Mouse (Mus musculus): ENCODE data around the gene Olfr812. TPM values are rescaled to one million over a fixed set of nuclear protein-coding genes. Genes with fewer than 3 reads are reported as not detected.
"Not testable (repeated sequence)": the region's sequence is repeated elsewhere in the genome, so short reads cannot be mapped to it uniquely, and the experiment has no call there.

Gene Olfr812
- not detected in 2 replicates for polyA plus RNA-seq (2014; fragmentation: Nextera tagmentation; extraction: Ambion mirVana)

GRCm38 (mm10) chr10:129845994-129846393, at the start of gene Olfr812:
Olfr812 (minus strand) TSS chr10:129846094.
- no peak within 1 kb of the TSS for H3K9ac ChIP-seq
- ATAC-seq (ENCODE audit: insufficient read depth): no peak
- TF ChIP-seq CTCF (IDR thresholded peaks at IDR 0.05; ENCODE audit: low read depth): no peak
- no peak within 1 kb of the TSS for H3K4me3 ChIP-seq (ENCODE audit: low read depth, low read length)
- H3K4me1 ChIP-seq (ENCODE audit: insufficient read depth): no peaks in the 10 kb centered on the region
- no peak within 1 kb of the TSS for H3K4me2 ChIP-seq
- no peak for DNase-seq
- WGBS: 27% methylated on average over 1 of the region's 1 CpGs
- H3K27me3 ChIP-seq (ENCODE audit: insufficient read depth, low read length): no peaks in the 10 kb centered on the region
- no peaks in the 10 kb centered on the region for H3K9me3 ChIP-seq (ENCODE audit: low read depth, low read length)
- H3K27ac ChIP-seq (ENCODE audit: low read depth): no peak within 1 kb of the TSS
- H3K36me3 ChIP-seq (ENCODE audit: insufficient read depth): no peaks in the 10 kb centered on the region

GRCm38 (mm10) chr10:129885934-129886333, 40.0 kb upstream of the Olfr812 start:
- Histone ChIP-seq H3K4me2 (no peak overlapping the region), H3K9ac (no peak overlapping the region), H3K9me3 (ENCODE audit: low read depth, low read length) (no peaks in the 10 kb centered on the region; the same call in 1 of the 2 replicates), H3K27me3 (ENCODE audit: insufficient read depth, low read length) (no peaks in the 10 kb centered on the region), H3K27ac (ENCODE audit: low read depth) (no peak overlapping the region), H3K4me3 (ENCODE audit: low read depth, low read length) (no peak overlapping the region), H3K4me1 (ENCODE audit: insufficient read depth) (no peaks in the 10 kb centered on the region), H3K36me3 (ENCODE audit: insufficient read depth) (no peaks in the 10 kb centered on the region)
- no peak for TF ChIP-seq CTCF (IDR thresholded peaks at IDR 0.05; ENCODE audit: low read depth)
- 95% methylated on average over 7 of the region's 7 CpGs for WGBS
- ATAC-seq (ENCODE audit: insufficient read depth) (no peak), DNase-seq (no peak)

GRCm38 (mm10) chr10:129885496-129885895, 39.6 kb upstream of the Olfr812 start:
- not testable (repeated sequence) for H3K9me3 ChIP-seq (ENCODE audit: low read depth, low read length); H3K27ac ChIP-seq (ENCODE audit: low read depth); H3K4me1 ChIP-seq (ENCODE audit: insufficient read depth); H3K9ac ChIP-seq; H3K4me3 ChIP-seq (ENCODE audit: low read depth, low read length); ATAC-seq (ENCODE audit: insufficient read depth); H3K27me3 ChIP-seq (ENCODE audit: insufficient read depth, low read length); DNase-seq; H3K4me2 ChIP-seq; H3K36me3 ChIP-seq (ENCODE audit: insufficient read depth)
- WGBS: 61% methylated on average over 6 of the region's 6 CpGs

GRCm38 (mm10) chr10:129879751-129880150, 33.9 kb upstream of the Olfr812 start, which contains the start of gene Olfr814:
Olfr814 (minus strand) TSS chr10:129879851.
- no CpG with 5 or more reads among the region's 1 CpGs for WGBS
- not testable (repeated sequence) for H3K9me3 ChIP-seq (ENCODE audit: low read depth, low read length); ATAC-seq (ENCODE audit: insufficient read depth); H3K27ac ChIP-seq (ENCODE audit: low read depth); DNase-seq; H3K36me3 ChIP-seq (ENCODE audit: insufficient read depth); H3K4me3 ChIP-seq (ENCODE audit: low read depth, low read length); H3K9ac ChIP-seq; H3K4me1 ChIP-seq (ENCODE audit: insufficient read depth); H3K27me3 ChIP-seq (ENCODE audit: insufficient read depth, low read length); H3K4me2 ChIP-seq

DNA sequence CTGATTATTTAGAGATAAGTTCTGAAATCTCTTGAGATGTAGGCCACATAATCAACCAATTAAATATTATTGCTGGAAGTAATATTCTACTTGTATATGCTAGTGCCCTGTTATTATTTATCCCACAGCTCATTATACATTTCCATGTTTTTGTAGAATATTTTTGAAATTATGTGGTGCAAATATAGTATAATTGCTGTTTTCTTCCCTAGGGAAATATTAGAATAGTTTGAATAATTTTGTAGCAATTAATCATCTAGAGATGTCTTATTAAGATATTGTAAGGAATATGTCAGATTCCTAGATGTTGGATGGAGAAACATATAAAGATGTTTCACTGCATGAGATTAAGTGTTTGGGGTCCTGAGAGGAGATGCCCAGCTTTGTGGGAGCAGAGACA, 9.2 kb upstream of the Olfr812 start, which contains the start of gene Olfr813:
Gene Olfr813 (plus strand): TSS at position 301 of the 400 bp plus-strand sequence.
- Histone ChIP-seq H3K9me3 (ENCODE audit: low read depth, low read length) (no peaks in the 10 kb centered on the region), H3K4me3 (ENCODE audit: low read depth, low read length) (no peak within 1 kb of the TSS), H3K36me3 (ENCODE audit: insufficient read depth) (no peaks in the 10 kb centered on the region), H3K27ac (ENCODE audit: low read depth) (no peak within 1 kb of the TSS), H3K27me3 (ENCODE audit: insufficient read depth, low read length) (no peaks in the 10 kb centered on the region), H3K4me2 (no peak within 1 kb of the TSS), H3K9ac (no peak within 1 kb of the TSS), H3K4me1 (ENCODE audit: insufficient read depth) (no peaks in the 10 kb centered on the region)
- DNase-seq (no peak), ATAC-seq (ENCODE audit: insufficient read depth) (no peak)
- no peak for TF ChIP-seq CTCF (IDR thresholded peaks at IDR 0.05; ENCODE audit: low read depth)

DNA sequence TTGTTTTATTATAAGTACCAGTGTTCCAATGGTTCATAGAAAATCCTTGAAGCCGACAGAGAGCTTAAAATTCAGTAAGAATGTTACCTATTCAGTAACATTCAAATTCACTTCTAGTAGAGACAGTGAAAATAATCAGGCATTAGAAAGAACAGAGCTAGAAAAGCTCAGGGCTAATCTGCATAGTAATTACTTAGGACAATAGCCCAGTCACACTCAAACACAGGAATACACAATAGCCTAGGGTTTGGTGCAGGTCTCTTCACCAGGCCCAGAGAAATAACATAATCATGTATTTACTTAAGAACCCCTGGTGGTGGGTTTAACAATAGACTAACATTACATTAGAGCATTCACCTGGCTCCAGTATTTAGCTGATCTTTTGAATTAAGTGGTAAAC, 1.4 kb upstream of the Olfr812 start:
- Histone ChIP-seq H3K27me3 (ENCODE audit: insufficient read depth, low read length) (no peaks in the 10 kb centered on the region), H3K4me1 (ENCODE audit: insufficient read depth) (no peaks in the 10 kb centered on the region), H3K9me3 (ENCODE audit: low read depth, low read length) (no peaks in the 10 kb centered on the region), H3K4me2 (no peak overlapping the region), H3K9ac (no peak overlapping the region), H3K27ac (ENCODE audit: low read depth) (no peak overlapping the region), H3K4me3 (ENCODE audit: low read depth, low read length) (no peak overlapping the region), H3K36me3 (ENCODE audit: insufficient read depth) (no peaks in the 10 kb centered on the region)
- TF ChIP-seq CTCF (IDR thresholded peaks at IDR 0.05; ENCODE audit: low read depth): no peak
- WGBS: 69% methylated on average over 1 of the region's 1 CpGs
- ATAC-seq (ENCODE audit: insufficient read depth) (no peak), DNase-seq (no peak)

GRCm38 (mm10) chr10:129804296-129804695, 41.6 kb downstream of the Olfr812 start, which contains the start of gene Olfr811:
Olfr811 (minus strand) TSS chr10:129804396.
- no peak within 1 kb of the TSS for H3K4me2 ChIP-seq
- WGBS: 80% methylated on average over 4 of the region's 4 CpGs
- no peak within 1 kb of the TSS for H3K27ac ChIP-seq (ENCODE audit: low read depth)
- no peak within 1 kb of the TSS for H3K9ac ChIP-seq
- H3K4me3 ChIP-seq (ENCODE audit: low read depth, low read length): no peak within 1 kb of the TSS
- no peak for ATAC-seq (ENCODE audit: insufficient read depth)
- H3K9me3 ChIP-seq (ENCODE audit: low read depth, low read length): no peaks in the 10 kb centered on the region
- H3K27me3 ChIP-seq (ENCODE audit: insufficient read depth, low read length): no peaks in the 10 kb centered on the region
- no peaks in the 10 kb centered on the region for H3K36me3 ChIP-seq (ENCODE audit: insufficient read depth)
- no peak for TF ChIP-seq CTCF (IDR thresholded peaks at IDR 0.05; ENCODE audit: low read depth)
- no peak for DNase-seq
- no peaks in the 10 kb centered on the region for H3K4me1 ChIP-seq (ENCODE audit: insufficient read depth)

DNA sequence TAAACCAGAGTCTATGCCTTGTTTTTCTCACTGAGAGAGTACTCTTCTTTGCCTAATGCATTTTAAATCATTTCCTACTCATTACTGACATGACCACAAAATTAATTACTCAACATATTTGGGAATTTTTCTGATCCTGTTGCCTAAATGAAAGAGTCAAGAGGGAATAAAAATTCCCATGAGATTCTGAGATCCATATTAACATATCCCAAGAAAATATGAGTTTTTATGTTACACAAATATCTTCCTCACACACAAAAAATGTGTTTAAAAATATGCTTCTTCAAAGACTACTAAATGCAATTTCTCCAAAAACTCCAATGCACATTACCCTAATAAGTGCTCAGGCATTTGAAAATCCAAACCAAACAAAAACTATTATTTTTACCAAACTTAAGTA, 51.1 kb downstream of the Olfr812 start, which contains the start of gene Olfr810:
Gene Olfr810 (minus strand): TSS at position 101 of the 400 bp plus-strand sequence.
- no peak for TF ChIP-seq CTCF (IDR thresholded peaks at IDR 0.05; ENCODE audit: low read depth)
- no peak within 1 kb of the TSS for H3K4me2 ChIP-seq
- no peak for ATAC-seq (ENCODE audit: insufficient read depth)
- no peak within 1 kb of the TSS for H3K9ac ChIP-seq
- H3K27ac ChIP-seq (ENCODE audit: low read depth): no peak within 1 kb of the TSS
- no peaks in the 10 kb centered on the region for H3K4me1 ChIP-seq (ENCODE audit: insufficient read depth)
- no peaks in the 10 kb centered on the region for H3K27me3 ChIP-seq (ENCODE audit: insufficient read depth, low read length)
- no peak for DNase-seq
- H3K4me3 ChIP-seq (ENCODE audit: low read depth, low read length): no peak within 1 kb of the TSS
- no peaks in the 10 kb centered on the region for H3K36me3 ChIP-seq (ENCODE audit: insufficient read depth)
- no peaks in the 10 kb centered on the region for H3K9me3 ChIP-seq (ENCODE audit: low read depth, low read length)

Other genes with a start within 250 kb of the Olfr812 start
- gene Olfr796, start 233.5 kb downstream of the Olfr812 start, polyA plus RNA-seq (2014; fragmentation: Nextera tagmentation; extraction: Ambion mirVana): not detected in 2 replicates
- gene Olfr798, start 218.2 kb downstream of the Olfr812 start, polyA plus RNA-seq (2014; fragmentation: Nextera tagmentation; extraction: Ambion mirVana): not detected in 2 replicates
- not detected in 2 replicates for gene Olfr799, start 208.6 kb downstream of the Olfr812 start, polyA plus RNA-seq (2014; fragmentation: Nextera tagmentation; extraction: Ambion mirVana)
- gene Olfr800, start 188.4 kb downstream of the Olfr812 start, polyA plus RNA-seq (2014; fragmentation: Nextera tagmentation; extraction: Ambion mirVana): not detected in 2 replicates
- not detected in 2 replicates for gene Olfr801, start 172.2 kb downstream of the Olfr812 start, polyA plus RNA-seq (2014; fragmentation: Nextera tagmentation; extraction: Ambion mirVana)
- not detected in 2 replicates for gene Olfr802, start 157.9 kb downstream of the Olfr812 start, polyA plus RNA-seq (2014; fragmentation: Nextera tagmentation; extraction: Ambion mirVana)
- not detected in 2 replicates for gene Olfr803, start 151.8 kb downstream of the Olfr812 start, polyA plus RNA-seq (2014; fragmentation: Nextera tagmentation; extraction: Ambion mirVana)
- not detected in 2 replicates for gene Olfr804, start 142.9 kb downstream of the Olfr812 start, polyA plus RNA-seq (2014; fragmentation: Nextera tagmentation; extraction: Ambion mirVana)
- gene Olfr805, start 116.7 kb downstream of the Olfr812 start, polyA plus RNA-seq (2014; fragmentation: Nextera tagmentation; extraction: Ambion mirVana): not detected in 2 replicates
- gene Olfr806, start 104.2 kb downstream of the Olfr812 start, polyA plus RNA-seq (2014; fragmentation: Nextera tagmentation; extraction: Ambion mirVana): not detected in 2 replicates
- not detected in 2 replicates for gene Olfr807, start 88.3 kb downstream of the Olfr812 start, polyA plus RNA-seq (2014; fragmentation: Nextera tagmentation; extraction: Ambion mirVana)
- not detected in 2 replicates for gene Olfr808, start 80.6 kb downstream of the Olfr812 start, polyA plus RNA-seq (2014; fragmentation: Nextera tagmentation; extraction: Ambion mirVana)
- not detected in 2 replicates for gene Olfr809, start 71.5 kb downstream of the Olfr812 start, polyA plus RNA-seq (2014; fragmentation: Nextera tagmentation; extraction: Ambion mirVana)
- not detected in 2 replicates for gene Olfr810, start 51.2 kb downstream of the Olfr812 start, polyA plus RNA-seq (2014; fragmentation: Nextera tagmentation; extraction: Ambion mirVana)
- gene Olfr811, start 41.7 kb downstream of the Olfr812 start, polyA plus RNA-seq (2014; fragmentation: Nextera tagmentation; extraction: Ambion mirVana): not detected in 2 replicates
- gene Olfr813, start 9.3 kb upstream of the Olfr812 start, polyA plus RNA-seq (2014; fragmentation: Nextera tagmentation; extraction: Ambion mirVana): not detected in 2 replicates
- not detected in 2 replicates for gene Olfr814, start 33.8 kb upstream of the Olfr812 start, polyA plus RNA-seq (2014; fragmentation: Nextera tagmentation; extraction: Ambion mirVana)
- gene Olfr815, start 59.8 kb upstream of the Olfr812 start, polyA plus RNA-seq (2014; fragmentation: Nextera tagmentation; extraction: Ambion mirVana): not detected in 2 replicates
- gene Olfr816, start 69.5 kb upstream of the Olfr812 start, polyA plus RNA-seq (2014; fragmentation: Nextera tagmentation; extraction: Ambion mirVana): not detected in 2 replicates
- not detected in 2 replicates for gene Olfr818, start 103.0 kb upstream of the Olfr812 start, polyA plus RNA-seq (2014; fragmentation: Nextera tagmentation; extraction: Ambion mirVana)
- not detected in 2 replicates for gene Olfr819, start 121.2 kb upstream of the Olfr812 start, polyA plus RNA-seq (2014; fragmentation: Nextera tagmentation; extraction: Ambion mirVana)
- not detected in 2 replicates for gene Olfr247, start 130.0 kb upstream of the Olfr812 start, polyA plus RNA-seq (2014; fragmentation: Nextera tagmentation; extraction: Ambion mirVana)
- not detected in 2 replicates for gene Gm10310, start 139.0 kb upstream of the Olfr812 start, polyA plus RNA-seq (2014; fragmentation: Nextera tagmentation; extraction: Ambion mirVana)
- not detected in 2 replicates for gene Olfr820, start 166.5 kb upstream of the Olfr812 start, polyA plus RNA-seq (2014; fragmentation: Nextera tagmentation; extraction: Ambion mirVana)
- gene Olfr821, start 184.3 kb upstream of the Olfr812 start, polyA plus RNA-seq (2014; fragmentation: Nextera tagmentation; extraction: Ambion mirVana): not detected in 2 replicates
- gene Olfr822, start 225.1 kb upstream of the Olfr812 start, polyA plus RNA-seq (2014; fragmentation: Nextera tagmentation; extraction: Ambion mirVana): not detected in 2 replicates